Mouse (Mus musculus): ENCODE data around the gene Tank.

- TF ChIP-seq POLR2A (IDR thresholded peaks at IDR 0.05; ENCODE audit: insufficient read depth, low read length): no peak
- no peak for TF ChIP-seq EP300 (IDR thresholded peaks at IDR 0.05; ENCODE audit: insufficient read depth, low read depth, low read length)
- TF ChIP-seq CTCF (IDR thresholded peaks at IDR 0.05; ENCODE audit: low read depth, low read length): no peak
Measured at GRCm38 (mm10) chr2:61532326-61532725, 46.1 kb upstream of the Tank start.
